26 mouse cellular contexts compared by ENCODE assay signal in the genomic region with DNA sequence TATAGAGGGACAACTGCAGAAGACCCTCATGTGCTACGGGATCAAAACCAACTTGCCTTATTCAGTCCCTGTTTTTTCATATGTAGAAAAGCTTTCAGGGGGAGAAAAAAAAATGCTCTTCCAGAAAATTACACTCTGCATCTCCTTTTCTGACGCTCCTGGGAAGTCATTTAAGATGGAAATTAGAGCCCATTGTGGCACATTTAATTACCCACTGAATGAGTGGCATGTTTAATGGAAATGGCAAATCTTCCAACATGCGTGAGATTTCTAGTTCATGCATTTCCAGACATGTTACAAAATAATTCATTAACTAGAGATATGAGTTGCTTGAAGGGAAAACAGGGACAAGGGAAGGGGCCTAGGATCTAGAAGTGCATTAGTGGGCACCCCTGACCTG.
"Had no signal": no experiment of that assay in that cellular context is flagged by ENCODE, and none has a peak within 500 bp of the region (broad histone marks: within the 10 kb centered on the region; RNA-seq: fewer than 3 reads in every experiment).

No protein-coding gene starts in this region.

- H3K27ac ChIP-seq: heart, embryonic 13.5 days; heart, embryonic 15.5 days; hindbrain, embryonic 12.5 days; hindbrain, embryonic 15.5 days; hindbrain, postnatal 0 days; kidney, embryonic 15.5 days; kidney, postnatal 0 days; limb, embryonic 13.5 days; limb, embryonic 15.5 days; liver, embryonic 12.5 days; liver, embryonic 14.5 days had no signal

- H3K4me1 ChIP-seq: heart, embryonic 13.5 days; heart, embryonic 15.5 days; hindbrain, embryonic 12.5 days; kidney, embryonic 15.5 days; limb, embryonic 13.5 days; limb, embryonic 15.5 days; liver, embryonic 12.5 days had no signal

- H3K4me3 ChIP-seq: heart, embryonic 13.5 days; heart, embryonic 15.5 days; hindbrain, embryonic 12.5 days; hindbrain, embryonic 15.5 days; kidney, embryonic 15.5 days; limb, embryonic 13.5 days; limb, embryonic 15.5 days; liver, embryonic 12.5 days had no signal

- H3K9me3 ChIP-seq: heart, embryonic 13.5 days; heart, embryonic 15.5 days; hindbrain, embryonic 12.5 days; hindbrain, embryonic 15.5 days; kidney, embryonic 15.5 days; limb, embryonic 13.5 days; limb, embryonic 15.5 days; liver, embryonic 12.5 days had no signal

- DNase-seq: gastrocnemius, postnatal 14 days; gastrocnemius, postnatal 36 days; heart, adult 18-20 months; heart, postnatal 14 days; heart, postnatal 36 days; kidney, adult 11 months; kidney, adult 2 months; kidney, adult 9 months; kidney, postnatal 14 days; kidney, postnatal 36 days; layer of hippocampus, adult 9-11 months; layer of hippocampus, postnatal 36 days; left cerebral cortex, postnatal 4 days had no signal

- H3K27me3 ChIP-seq: heart, embryonic 13.5 days; heart, embryonic 15.5 days; hindbrain, embryonic 12.5 days; hindbrain, embryonic 15.5 days; kidney, embryonic 15.5 days; limb, embryonic 13.5 days; limb, embryonic 15.5 days; liver, embryonic 12.5 days had no signal

- H3K36me3 ChIP-seq: heart, embryonic 13.5 days; heart, embryonic 15.5 days; hindbrain, embryonic 12.5 days; hindbrain, embryonic 15.5 days; kidney, embryonic 15.5 days; limb, embryonic 13.5 days; limb, embryonic 15.5 days; liver, embryonic 12.5 days had no signal

- ATAC-seq: hindbrain, postnatal 0 days; intestine, embryonic 16.5 days; liver, embryonic 12.5 days had no signal

- H3K9ac ChIP-seq: heart, embryonic 13.5 days; heart, embryonic 15.5 days; hindbrain, embryonic 12.5 days; hindbrain, embryonic 15.5 days; kidney, embryonic 15.5 days; limb, embryonic 13.5 days; limb, embryonic 15.5 days; liver, embryonic 12.5 days; liver, embryonic 14.5 days had no signal

- H3K4me2 ChIP-seq: heart, embryonic 11.5 days; heart, embryonic 13.5 days; heart, embryonic 15.5 days; hindbrain, embryonic 12.5 days; hindbrain, embryonic 15.5 days; kidney, embryonic 15.5 days; limb, embryonic 13.5 days; limb, embryonic 15.5 days; liver, embryonic 12.5 days had no signal
